Mouse (Mus musculus) heart, postnatal 0 days (tissue): ENCODE measurements around the gene Gramd1c.

Experiments
- CTCF ChIP-seq: IDR thresholded peaks from 2 replicates; pipeline ENCODE4 v1.5.1; 2016; ENCODE audit warnings: antibody characterized with exemption, control low read depth, low read depth
- EP300 ChIP-seq: IDR thresholded peaks from 2 replicates; pipeline ENCODE4 v1.6.1; 2016; ENCODE audit warnings: antibody characterized with exemption, low read depth

- TF ChIP-seq EP300 (no peak), CTCF (no peak)
These were observed 9.9 kb downstream of the Gramd1c start for GRCm38 (mm10) chr16:44053265-44053664.
